Mouse (Mus musculus): ENCODE measurements around the gene Sipa1l3. TPM values are rescaled to one million over a fixed set of nuclear protein-coding genes. Genes with fewer than 3 reads are reported as not detected.

Gene Sipa1l3
- polyA plus RNA-seq, 1 experiment from 2014 or later = 16.8 TPM

GRCm38 (mm10) chr7:29303738-29304462 is 214.5 kb downstream of the Sipa1l3 start, which contains the start of gene Dpf1:
Dpf1 (plus strand) TSS chr7:29303951.
- peaks cover 45% of the 10 kb centered on the region for H3K4me1 ChIP-seq (replicated peaks)
- H3K36me3 ChIP-seq = no peaks in the 10 kb centered on the region

GRCm38 (mm10) chr7:29302641-29303040 is 215.8 kb downstream of the Sipa1l3 start:
- 74% methylated on average over 7 of the region's 7 CpGs for WGBS
- H3K4me3 ChIP-seq = no peak overlapping the region
- H3K27me3 ChIP-seq = no peaks in the 10 kb centered on the region
- no peak overlapping the region for H3K9ac ChIP-seq
- no peaks in the 10 kb centered on the region for H3K9me3 ChIP-seq
- peaks cover 39% of the 10 kb centered on the region for H3K4me1 ChIP-seq (replicated peaks)
- no peaks in the 10 kb centered on the region for H3K36me3 ChIP-seq
- no peak overlapping the region for H3K27ac ChIP-seq (replicated peaks)
- no peak for ATAC-seq (ENCODE audit: low read depth)
- H3K4me2 ChIP-seq = no peak overlapping the region

More at GRCm38 (mm10) chr7:29303738-29304462, 214.5 kb downstream of the Sipa1l3 start, which contains the start of gene Dpf1:
- peak within 1 kb of the TSS; percentile 90 for H3K9ac ChIP-seq
- peak within 1 kb of the TSS; percentile 74 for H3K4me3 ChIP-seq
- H3K4me2 ChIP-seq = peak within 1 kb of the TSS; percentile 93
- no peaks in the 10 kb centered on the region for H3K9me3 ChIP-seq
- H3K27ac ChIP-seq (replicated peaks) = peak within 1 kb of the TSS; percentile 95
- 0% methylated on average over 66 of the region's 67 CpGs for WGBS
- ATAC-seq (ENCODE audit: low read depth) = peak; percentile 82
- H3K27me3 ChIP-seq = no peaks in the 10 kb centered on the region

GRCm38 (mm10) chr7:29301127-29301566 is 217.3 kb downstream of the Sipa1l3 start:
- no peak for ATAC-seq (ENCODE audit: low read depth)
- no peaks in the 10 kb centered on the region for H3K27me3 ChIP-seq
- H3K9ac ChIP-seq = 0 out of 2 replicates have a peak overlapping the region, but pooled peaks have one; percentile 41
- peak overlapping the region; percentile 49 for H3K4me2 ChIP-seq
- 2% methylated on average over 7 of the region's 7 CpGs for WGBS
- 0 out of 2 replicates have a peak overlapping the region, but pooled peaks have one; percentile 14 for H3K4me3 ChIP-seq
- peak overlapping the region; percentile 67 for H3K27ac ChIP-seq (replicated peaks)
- H3K9me3 ChIP-seq = no peaks in the 10 kb centered on the region
- peaks cover 25% of the 10 kb centered on the region for H3K4me1 ChIP-seq (replicated peaks)
- no peaks in the 10 kb centered on the region for H3K36me3 ChIP-seq

- H3K36me3 ChIP-seq = no peaks in the 10 kb centered on the region
- H3K4me2 ChIP-seq = no peak overlapping the region
- H3K4me3 ChIP-seq = no peak overlapping the region
- H3K9me3 ChIP-seq = no peaks in the 10 kb centered on the region
- ATAC-seq (ENCODE audit: low read depth) = no peak
- H3K27me3 ChIP-seq = no peaks in the 10 kb centered on the region
- H3K9ac ChIP-seq = no peak overlapping the region
- peaks cover 27% of the 10 kb centered on the region for H3K4me1 ChIP-seq (replicated peaks)
- WGBS = 16% methylated on average over 10 of the region's 10 CpGs
- no peak overlapping the region for H3K27ac ChIP-seq (replicated peaks)
Observed at GRCm38 (mm10) chr7:29296998-29297397, 221.4 kb downstream of the Sipa1l3 start.

GRCm38 (mm10) chr7:29295861-29296647 is 222.4 kb downstream of the Sipa1l3 start:
- Histone ChIP-seq H3K36me3 (no peaks in the 10 kb centered on the region), H3K4me1 (replicated peaks) (peaks cover 34% of the 10 kb centered on the region), H3K4me3 (no peak overlapping the region), H3K27me3 (no peaks in the 10 kb centered on the region), H3K27ac (replicated peaks) (no peak overlapping the region), H3K9me3 (no peaks in the 10 kb centered on the region), H3K4me2 (no peak overlapping the region), H3K9ac (no peak overlapping the region)
- ATAC-seq (ENCODE audit: low read depth) = no peak
- 76% methylated on average over 24 of the region's 24 CpGs for WGBS

- no peaks in the 10 kb centered on the region for H3K36me3 ChIP-seq
- H3K9ac ChIP-seq = no peak overlapping the region
- H3K4me3 ChIP-seq = no peak overlapping the region
- H3K27ac ChIP-seq (replicated peaks) = peak overlapping the region; percentile 42; the same call in 1 of the 2 replicates
- peaks cover 50% of the 10 kb centered on the region for H3K4me1 ChIP-seq (replicated peaks)
- 56% methylated on average over 13 of the region's 13 CpGs for WGBS
- no peak for ATAC-seq (ENCODE audit: low read depth)
- no peak overlapping the region for H3K4me2 ChIP-seq
- no peaks in the 10 kb centered on the region for H3K27me3 ChIP-seq
- H3K9me3 ChIP-seq = no peaks in the 10 kb centered on the region
Observed at GRCm38 (mm10) chr7:29294111-29294761, 224.2 kb downstream of the Sipa1l3 start.

- Histone ChIP-seq H3K4me2 (no peak overlapping the region), H3K27ac (replicated peaks) (peak overlapping the region; percentile 74), H3K4me1 (replicated peaks) (peaks cover 57% of the 10 kb centered on the region), H3K4me3 (no peak overlapping the region), H3K9me3 (no peaks in the 10 kb centered on the region), H3K36me3 (no peaks in the 10 kb centered on the region), H3K27me3 (no peaks in the 10 kb centered on the region), H3K9ac (0 out of 2 replicates have a peak overlapping the region, but pooled peaks have one; percentile 10)
- no peak for ATAC-seq (ENCODE audit: low read depth)
- 14% methylated on average over 19 of the region's 19 CpGs for WGBS
Observed at GRCm38 (mm10) chr7:29293131-29294065, 225.0 kb downstream of the Sipa1l3 start.

GRCm38 (mm10) chr7:29292458-29293098 is 225.9 kb downstream of the Sipa1l3 start:
- Histone ChIP-seq H3K4me2 (peak overlapping the region; percentile 15; the same call in 1 of the 2 replicates), H3K27ac (replicated peaks) (peak overlapping the region; percentile 74), H3K4me3 (no peak overlapping the region), H3K4me1 (replicated peaks) (peaks cover 57% of the 10 kb centered on the region), H3K27me3 (peaks cover 4% of the 10 kb centered on the region; the same call in 1 of the 2 replicates), H3K9me3 (no peaks in the 10 kb centered on the region), H3K9ac (0 out of 2 replicates have a peak overlapping the region, but pooled peaks have one; percentile 1), H3K36me3 (no peaks in the 10 kb centered on the region)
- ATAC-seq (ENCODE audit: low read depth) = peak; percentile 6; the same call in 1 of the 2 replicates
- WGBS = 21% methylated on average over 8 of the region's 8 CpGs

- 9% methylated on average over 6 of the region's 7 CpGs for WGBS
- Histone ChIP-seq H3K9ac (peak overlapping the region; percentile 58), H3K27ac (replicated peaks) (peak overlapping the region; percentile 84), H3K27me3 (peaks cover 10% of the 10 kb centered on the region; the same call in 1 of the 2 replicates), H3K36me3 (no peaks in the 10 kb centered on the region), H3K4me2 (peak overlapping the region; percentile 79), H3K9me3 (no peaks in the 10 kb centered on the region), H3K4me1 (replicated peaks) (peaks cover 57% of the 10 kb centered on the region), H3K4me3 (no peak overlapping the region)
- peak; percentile 22 for ATAC-seq (ENCODE audit: low read depth)
Observed at GRCm38 (mm10) chr7:29291616-29292457, 226.6 kb downstream of the Sipa1l3 start.
